Mouse (Mus musculus) gastrocnemius, postnatal 36 days (tissue): ENCODE data around the gene Secisbp2. TPM values are rescaled to one million over a fixed set of nuclear protein-coding genes. Genes with fewer than 3 reads are reported as not detected.
A peak's percentile ranks its signal among the peaks of the same experiment; 100 is the strongest.

ENCODE experiments used
- DNase-seq, 2 experiments: peaks; one replicate each; pipeline ENCODE4 v3.0.0; 2022
- intact Hi-C: fragments of 180-260 bp; cut with DNase I; formaldehyde crosslinking; loops from one replicate; pipeline ENCODE4 v1.15.1; 2025
- total RNA-seq, 2 experiments: library from RNA; stranded (reverse); gene quantifications; 2 replicates each; pipeline ENCODE4 v1.2.3; 2021

Secisbp2 gene
- total RNA-seq, 2 experiments from 2014 or later, result 8.4 to 8.9 TPM

- DNase-seq, result no peak
- intact Hi-C loops, result no loop called here
Observed at GRCm38 (mm10) chr13:51725926-51726574, 74.6 kb downstream of the Secisbp2 start.

GRCm38 (mm10) chr13:51727364-51727763, 75.9 kb downstream of the Secisbp2 start:
- intact Hi-C loops, result no loop called here
- no peak for DNase-seq

- no peak for DNase-seq
- intact Hi-C loops, result loop anchor here (5.0 kb wide), 2 partner anchors 42 to 62 kb away; partner anchors contain the start of gene Sema4d
Observed at GRCm38 (mm10) chr13:51729887-51730361, 78.4 kb downstream of the Secisbp2 start.

- intact Hi-C loops, result loop anchor here (5.0 kb wide), 2 partner anchors 41 to 61 kb away; partner anchors contain the start of gene Sema4d
- DNase-seq, result peak in 1 of 2 experiments; percentile 63
Observed at GRCm38 (mm10) chr13:51731474-51731873, 80.0 kb downstream of the Secisbp2 start.

GRCm38 (mm10) chr13:51732097-51732664, 80.7 kb downstream of the Secisbp2 start:
- intact Hi-C loops, result loop anchor here (5.0 kb wide), 2 partner anchors 40 to 60 kb away; partner anchors contain the start of gene Sema4d

More at GRCm38 (mm10) chr13:51732097-51732664, 80.7 kb downstream of the Secisbp2 start:
- DNase-seq, result no peak

Other genes with a start within 250 kb of the Secisbp2 start
- 1 to 10 TPM; 4.1 to 4.5 TPM for gene S1pr3, start 243.1 kb upstream of the Secisbp2 start, total RNA-seq
- gene Shc3, start 82.3 kb upstream of the Secisbp2 start, total RNA-seq, result 1 to 10 TPM in 1 of 2 experiments, under 1 TPM in 1; 0.69 to 1.2 TPM
- 1 to 10 TPM in 1 of 2 experiments, under 1 TPM in 1; 0.99 to 1.9 TPM for gene Cks2, start 6.5 kb upstream of the Secisbp2 start, total RNA-seq
- 100 to 1,000 TPM; 123 to 134 TPM for gene Sema4d, start 142.1 kb downstream of the Secisbp2 start, total RNA-seq
- 10 to 100 TPM in 1 of 2 experiments, 1 to 10 TPM in 1; 8.0 to 58.7 TPM for gene Gadd45g, start 195.0 kb downstream of the Secisbp2 start, total RNA-seq